Mouse (Mus musculus): ENCODE data around the gene Capn13. TPM values are rescaled to one million over a fixed set of nuclear protein-coding genes. Genes with fewer than 3 reads are reported as not detected.

Gene Capn13
- total and polyA plus RNA-seq, 3 experiments, result not detected

- H3K27me3 ChIP-seq (ENCODE audit: control insufficient read depth in 1 of 2, insufficient read depth in 2 of 2, low read length in 2 of 2), result no peaks in the 10 kb centered on the region
- no peaks in the 10 kb centered on the region for H3K4me1 ChIP-seq (ENCODE audit: control insufficient read depth in 1 of 2, insufficient read depth in 2 of 2, low read length in 2 of 2)
- H3K4me3 ChIP-seq (ENCODE audit: control insufficient read depth in 1 of 2, insufficient read depth in 1 of 2, low read depth in 2 of 2, low read length in 2 of 2), result no peak overlapping the region
- no peak overlapping the region for H3K9ac ChIP-seq (ENCODE audit: control insufficient read depth, low read depth, low read length, poor library complexity, severe bottlenecking)
- H3K9me3 ChIP-seq (replicated peaks; ENCODE audit: insufficient read depth, low read length), result no peaks in the 10 kb centered on the region
- no peaks in the 10 kb centered on the region for H3K79me2 ChIP-seq (ENCODE audit: control insufficient read depth, insufficient read depth, low read length, poor library complexity)
- H3K36me3 ChIP-seq (ENCODE audit: control insufficient read depth in 1 of 2, insufficient read depth in 2 of 2, low read length in 2 of 2), result no peaks in the 10 kb centered on the region
- DNase-seq (ENCODE audit: low read depth, low spot score), result no peak
- TF ChIP-seq GABPA (IDR thresholded peaks at IDR 0.05; ENCODE audit: low read depth, low read length) (no peak), KAT2A (conservative IDR thresholded peaks at IDR 0.05; ENCODE audit: low read depth, low read length) (no peak), USF1 (IDR thresholded peaks at IDR 0.05; ENCODE audit: low read depth, low read length) (no peak), ELF1 (IDR thresholded peaks at IDR 0.05; ENCODE audit: low read depth, low read length) (no peak), SMC3 (IDR thresholded peaks at IDR 0.05; ENCODE audit: low read depth, low read length) (no peak), POLR2AphosphoS5 (IDR thresholded peaks at IDR 0.05; ENCODE audit: borderline replicate concordance, low read depth, low read length) (no peak), POLR2A (IDR thresholded peaks at IDR 0.05; ENCODE audit: control insufficient read depth in 1 of 2, insufficient read depth in 1 of 2, low read depth in 1 of 2, low read length in 2 of 2, poor library complexity in 1 of 2) (no peak), TAL1 (IDR thresholded peaks at IDR 0.05; ENCODE audit: low read length) (no peak), RCOR1 (IDR thresholded peaks at IDR 0.05; ENCODE audit: low read depth, low read length) (no peak), NRF1 (IDR thresholded peaks at IDR 0.05; ENCODE audit: insufficient read depth, low read depth, low read length, poor library complexity, severe bottlenecking) (no peak), TCF12 (IDR thresholded peaks at IDR 0.05; ENCODE audit: low read depth, low read length) (no peak), NELFE (IDR thresholded peaks at IDR 0.05; ENCODE audit: low read depth, low read length) (no peak), GATA1 (IDR thresholded peaks at IDR 0.05; ENCODE audit: low read depth, low read length) (no peak), E2F4 (IDR thresholded peaks at IDR 0.05; ENCODE audit: borderline replicate concordance, low read depth, low read length) (no peak), BHLHE40 (IDR thresholded peaks at IDR 0.05; ENCODE audit: borderline replicate concordance, low read depth, low read length) (no peak)
- H3K27ac ChIP-seq (ENCODE audit: control insufficient read depth, low read depth, low read length), result no peak overlapping the region
Measured at GRCm38 (mm10) chr17:73417382-73417781, 16.7 kb upstream of the Capn13 start.

- no peak overlapping the region for H3K27ac ChIP-seq (ENCODE audit: control insufficient read depth, low read depth, low read length)
- H3K79me2 ChIP-seq (ENCODE audit: control insufficient read depth, insufficient read depth, low read length, poor library complexity), result no peaks in the 10 kb centered on the region
- no peaks in the 10 kb centered on the region for H3K9me3 ChIP-seq (replicated peaks; ENCODE audit: insufficient read depth, low read length)
- DNase-seq (ENCODE audit: low read depth, low spot score), result no peak
- TF ChIP-seq SMC3 (IDR thresholded peaks at IDR 0.05; ENCODE audit: low read depth, low read length) (no peak), TCF12 (IDR thresholded peaks at IDR 0.05; ENCODE audit: low read depth, low read length) (no peak), POLR2AphosphoS5 (IDR thresholded peaks at IDR 0.05; ENCODE audit: borderline replicate concordance, low read depth, low read length) (no peak), ZMIZ1 (IDR thresholded peaks at IDR 0.05; ENCODE audit: low read depth, low read length) (no peak)
- H3K4me3 ChIP-seq (ENCODE audit: control insufficient read depth in 1 of 2, insufficient read depth in 1 of 2, low read depth in 2 of 2, low read length in 2 of 2), result no peak overlapping the region
- no peak overlapping the region for H3K9ac ChIP-seq (ENCODE audit: control insufficient read depth, low read depth, low read length, poor library complexity, severe bottlenecking)
- no peaks in the 10 kb centered on the region for H3K36me3 ChIP-seq (ENCODE audit: control insufficient read depth in 1 of 2, insufficient read depth in 2 of 2, low read length in 2 of 2)
- no peaks in the 10 kb centered on the region for H3K4me1 ChIP-seq (ENCODE audit: control insufficient read depth in 1 of 2, insufficient read depth in 2 of 2, low read length in 2 of 2)
- no peaks in the 10 kb centered on the region for H3K27me3 ChIP-seq (ENCODE audit: control insufficient read depth in 1 of 2, insufficient read depth in 2 of 2, low read length in 2 of 2)
Measured at GRCm38 (mm10) chr17:73416181-73416795, 15.6 kb upstream of the Capn13 start.

All from MEL (cell line).